Mouse (Mus musculus) layer of hippocampus, adult 9-11 months (tissue): ENCODE results near the gene Pex5l.
A peak's percentile ranks its signal among the peaks of the same experiment; 100 is the strongest.

Experiments
- DNase-seq: peaks from one replicate; pipeline ENCODE4 v3.0.0; 2022

Gene Pex5l

GRCm38 (mm10) chr3:32924168-32924567, 218.9 kb downstream of the Pex5l start:
- no peak for DNase-seq

- peak; percentile 59 for DNase-seq
Measured at GRCm38 (mm10) chr3:32910071-32910551, 232.9 kb downstream of the Pex5l start.

GRCm38 (mm10) chr3:32908400-32908799, 234.6 kb downstream of the Pex5l start:
- DNase-seq = no peak

- DNase-seq = no peak
Measured at GRCm38 (mm10) chr3:32905850-32906779, 236.9 kb downstream of the Pex5l start.

GRCm38 (mm10) chr3:32904599-32904998, 238.4 kb downstream of the Pex5l start:
- DNase-seq = no peak

- no peak for DNase-seq
Measured at GRCm38 (mm10) chr3:32903462-32903861, 239.6 kb downstream of the Pex5l start.
